ENCODE assay signal across 7 mouse cellular contexts in genomic region chr9:32344051-32344450, GRCm38 (mm10). TPM values are rescaled to one million over a fixed set of nuclear protein-coding genes. Genes with fewer than 3 reads are reported as not detected.
DNase-seq lines count a peak whose midpoint lies in the region; ATAC-seq and TF ChIP-seq lines count a peak whose summit lies in the region.

Gene Kcnj5 (minus strand): TSS chr9:32344350.

- peak within 1 kb of the TSS; percentile 78 for H3K9ac ChIP-seq in heart, embryonic 16.5 days (ENCODE audit: low read length)
- peak within 1 kb of the TSS; percentile 10; the same call in 1 of the 2 replicates for H3K9ac ChIP-seq in liver, embryonic 11.5 days (ENCODE audit: low read depth, low read length)
- H3K9ac ChIP-seq in stomach, embryonic 15.5 days = no peak within 1 kb of the TSS

- DNase-seq in ES-CJ7 (ENCODE audit: low read depth, low spot score) = peak; percentile 17
- DNase-seq in liver, embryonic 11.5 days (ENCODE audit: low spot score) = peak; percentile 64
- DNase-seq in left cerebral cortex, adult 18-20 months (ENCODE audit: low spot score in 2 of 2) = no peak
- DNase-seq in adrenal gland, adult 2 months = no peak

- H3K27me3 ChIP-seq in heart, embryonic 16.5 days (ENCODE audit: control insufficient read depth, insufficient read depth, low read length) = 0 out of 2 replicates have a peak, but pooled peaks cover 4% of the 10 kb centered on the region
- H3K27me3 ChIP-seq in liver, embryonic 11.5 days (replicated peaks; ENCODE audit: control insufficient read depth, insufficient read depth, low read length) = peaks cover 45% of the 10 kb centered on the region
- H3K27me3 ChIP-seq in stomach, embryonic 15.5 days (replicated peaks) = peaks cover 47% of the 10 kb centered on the region

- H3K4me2 ChIP-seq in heart, embryonic 16.5 days (ENCODE audit: low read depth, low read length) = peak within 1 kb of the TSS; percentile 73
- H3K4me2 ChIP-seq in liver, embryonic 11.5 days = peak within 1 kb of the TSS; percentile 62
- peak within 1 kb of the TSS; percentile 42 for H3K4me2 ChIP-seq in stomach, embryonic 15.5 days

- H3K4me1 ChIP-seq in cortical plate, adult 2 months (ENCODE audit: control insufficient read depth, insufficient read depth, low read length) = no peaks in the 10 kb centered on the region; the same call in 1 of the 2 replicates
- peaks cover 25% of the 10 kb centered on the region for H3K4me1 ChIP-seq in heart, embryonic 16.5 days (ENCODE audit: control insufficient read depth, insufficient read depth, low read length)
- peaks cover 15% of the 10 kb centered on the region for H3K4me1 ChIP-seq in liver, embryonic 11.5 days (replicated peaks; ENCODE audit: control insufficient read depth, insufficient read depth, low read length)
- H3K4me1 ChIP-seq in stomach, embryonic 15.5 days = peaks cover 9% of the 10 kb centered on the region; the same call in 1 of the 2 replicates

- no peak for TF ChIP-seq POLR2A in cortical plate, adult 2 months (IDR thresholded peaks at IDR 0.05; ENCODE audit: extremely low read depth, insufficient read depth, low read length)

- H3K9me3 ChIP-seq in heart, embryonic 16.5 days (replicated peaks; ENCODE audit: control insufficient read depth, low read length) = no peaks in the 10 kb centered on the region
- no peaks in the 10 kb centered on the region for H3K9me3 ChIP-seq in liver, embryonic 11.5 days (ENCODE audit: control insufficient read depth, low read length)
- no peaks in the 10 kb centered on the region for H3K9me3 ChIP-seq in stomach, embryonic 15.5 days

- TF ChIP-seq CTCF in cortical plate, adult 2 months (IDR thresholded peaks at IDR 0.05; ENCODE audit: extremely low read depth, insufficient read depth, low read length) = no peak

- WGBS in heart, embryonic 16.5 days = 2% methylated on average over 19 of the region's 20 CpGs
- WGBS in liver, embryonic 11.5 days = 1% methylated on average over 19 of the region's 20 CpGs
- 1% methylated on average over 20 of the region's 20 CpGs for WGBS in stomach, embryonic 15.5 days

- H3K27ac ChIP-seq in cortical plate, adult 2 months (ENCODE audit: insufficient read depth, low read length) = no peak within 1 kb of the TSS
- peak within 1 kb of the TSS; percentile 84 for H3K27ac ChIP-seq in heart, embryonic 16.5 days (ENCODE audit: low read length)
- no peak within 1 kb of the TSS for H3K27ac ChIP-seq in liver, embryonic 11.5 days (ENCODE audit: low read depth, low read length)
- no peak within 1 kb of the TSS for H3K27ac ChIP-seq in stomach, embryonic 15.5 days

- H3K4me3 ChIP-seq in cortical plate, adult 2 months (ENCODE audit: insufficient read depth, low read length) = 0 out of 2 replicates have a peak within 1 kb of the TSS, but pooled peaks have one; percentile 25
- peak within 1 kb of the TSS; percentile 58 for H3K4me3 ChIP-seq in heart, embryonic 16.5 days (ENCODE audit: low read length)
- peak within 1 kb of the TSS; percentile 39 for H3K4me3 ChIP-seq in liver, embryonic 11.5 days (ENCODE audit: low read depth, low read length)
- peak within 1 kb of the TSS; percentile 10 for H3K4me3 ChIP-seq in stomach, embryonic 15.5 days (replicated peaks)

- no peaks in the 10 kb centered on the region for H3K36me3 ChIP-seq in heart, embryonic 16.5 days (ENCODE audit: control insufficient read depth, insufficient read depth)
- no peaks in the 10 kb centered on the region for H3K36me3 ChIP-seq in liver, embryonic 11.5 days (ENCODE audit: control insufficient read depth, insufficient read depth, low read length)
- no peaks in the 10 kb centered on the region for H3K36me3 ChIP-seq in stomach, embryonic 15.5 days

- ATAC-seq in heart, embryonic 16.5 days (replicated peaks; ENCODE audit: extremely low read depth, insufficient read depth, low FRiP score) = peak; percentile 52; the same call in 1 of the 2 replicates
- peak; percentile 83 for ATAC-seq in liver, embryonic 11.5 days (replicated peaks; ENCODE audit: low FRiP score)
- 0 out of 2 replicates have a peak, but pooled peaks have one; percentile 39 for ATAC-seq in stomach, embryonic 15.5 days (ENCODE audit: insufficient read depth, low FRiP score, low read depth)

RNA-seq across cellular contexts. Expression of gene Kcnj5, which starts in this region (rescaled TPM):
- polyA plus RNA-seq in cortical plate, adult 2 months (2012; rRNA removed) = 0.32 and 0.42 TPM in 2 replicates
- 29.6 and 30.1 TPM in 2 replicates for polyA plus RNA-seq in heart, embryonic 16.5 days (2015; fragmentation: Nextera tagmentation; extraction: Ambion mirVana)
- polyA plus RNA-seq in liver, embryonic 11.5 days (2014; fragmentation: Nextera tagmentation; extraction: Ambion mirVana) = 3.7 and 4.8 TPM in 2 replicates
- polyA plus RNA-seq in stomach, embryonic 15.5 days (2015; fragmentation: Nextera tagmentation; extraction: Ambion mirVana) = 0.08 and 0.13 TPM in 2 replicates
- total RNA-seq in left cerebral cortex, adult 18-20 months (2021) = under 1 TPM; 0.23 to 0.53 TPM
- total RNA-seq in adrenal gland, adult 2 months (2021) = under 1 TPM; 0.43 to 0.69 TPM
- 0.11 and 0.22 TPM in 2 replicates for polyA plus RNA-seq in adrenal gland, adult 2 months (2012; rRNA removed)

Comparison
In these comparisons a context has a peak if more than half of its experiments do, and no peak if none do; other contexts are left out.
1. Peak in ATAC-seq, H3K4me3 ChIP-seq and H3K4me2 ChIP-seq in stomach, embryonic 15.5 days; RNA of the gene not detected or under 1 TPM.
2. DNase-seq: peak in ES-CJ7 (single experiment) and liver, embryonic 11.5 days (single experiment); none in left cerebral cortex, adult 18-20 months (0 of 2) and adrenal gland, adult 2 months (single experiment).
3. Peak in every context shown above with its lines, with median percentiles within 50 percentile points of each other: H3K4me3 ChIP-seq, ATAC-seq and H3K4me2 ChIP-seq.